Mouse (Mus musculus) telencephalon, adult 2 months (tissue): ENCODE measurements around the gene Ptges2.
A peak's percentile ranks its signal among the peaks of the same experiment; 100 is the strongest.

ENCODE experiments used
- DNase-seq: peaks from one replicate; pipeline ENCODE4 v3.0.0-alpha.2; 2011; ENCODE audit warnings: low read depth, low spot score

Gene Ptges2

DNA sequence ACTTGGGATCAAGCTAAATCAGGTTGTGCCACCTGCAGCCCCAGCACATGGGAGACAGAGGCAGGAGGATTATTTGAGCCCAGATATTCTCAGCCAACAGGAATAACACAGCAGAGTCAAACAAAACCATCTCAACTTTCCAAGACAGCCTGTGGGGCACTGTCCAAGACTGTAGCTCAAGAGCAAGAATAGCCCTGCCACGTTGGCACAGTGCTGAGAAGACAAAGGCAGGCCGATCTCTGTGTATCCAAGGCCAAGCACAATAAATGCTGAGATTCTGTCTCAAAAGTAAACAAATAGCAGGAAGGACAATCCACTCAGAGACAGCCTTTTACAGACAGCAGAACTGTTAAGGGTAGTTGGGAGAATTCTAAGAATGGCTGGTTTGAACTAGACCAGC lies 44.5 kb downstream of the Ptges2 start:
- DNase-seq = no peak

DNA sequence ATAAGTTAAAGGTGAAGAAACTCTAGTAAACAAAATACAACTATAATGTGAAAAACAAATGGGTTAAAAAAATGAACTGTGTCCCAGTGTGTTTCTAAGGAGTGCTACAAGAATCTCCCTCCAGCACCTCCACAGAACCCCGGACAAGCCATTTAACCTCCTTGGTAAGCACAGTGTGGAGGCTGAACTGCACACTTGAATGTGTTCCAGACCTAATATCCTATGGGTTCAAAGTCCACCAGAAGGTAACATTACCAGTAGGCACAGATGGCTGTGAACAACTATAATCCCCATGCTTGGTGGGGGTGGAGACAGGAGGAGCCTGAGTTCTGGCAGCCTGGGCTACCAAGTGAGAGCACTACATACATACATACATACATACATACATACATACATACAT lies 44.9 kb downstream of the Ptges2 start:
- no peak for DNase-seq

DNA sequence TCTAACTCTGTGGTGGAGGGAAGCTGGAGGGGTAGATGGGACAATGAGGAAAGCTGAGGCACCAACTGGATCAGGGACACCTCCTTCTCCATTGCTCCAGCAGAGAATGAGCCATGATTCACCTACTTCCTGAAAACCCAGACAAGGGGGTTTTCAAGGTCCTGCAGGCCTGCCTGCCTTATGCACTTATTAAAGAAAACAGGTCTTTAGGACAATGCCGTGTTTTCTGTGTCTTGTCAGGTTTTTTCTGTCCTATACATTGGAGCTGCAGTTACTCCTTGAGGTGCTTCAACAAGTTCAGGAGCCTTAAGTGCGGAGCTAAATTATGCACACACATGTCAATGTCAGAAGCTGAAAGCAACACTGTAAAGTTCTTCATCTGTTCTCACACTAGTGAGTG lies 45.9 kb downstream of the Ptges2 start:
- DNase-seq = no peak

DNA sequence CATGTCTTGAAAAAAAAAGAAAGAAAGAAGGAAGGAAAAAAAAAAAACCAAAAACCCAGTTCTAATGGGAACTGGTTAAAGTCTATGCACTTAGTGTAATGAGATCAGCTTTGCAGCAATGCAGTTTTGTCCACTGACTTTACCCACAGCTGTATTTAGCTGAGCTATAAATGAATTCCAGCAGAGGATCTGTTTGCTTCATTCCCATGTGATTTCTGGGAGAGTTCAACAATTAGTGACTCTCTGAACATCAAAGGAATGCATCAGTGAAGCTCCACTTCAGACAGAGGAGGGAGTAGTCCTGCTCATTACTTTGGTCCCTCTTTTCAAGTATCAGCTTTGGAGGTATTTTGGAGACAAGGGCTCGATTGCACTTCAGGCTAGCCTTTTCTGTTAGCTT lies 49.8 kb downstream of the Ptges2 start:
- no peak for DNase-seq

DNA sequence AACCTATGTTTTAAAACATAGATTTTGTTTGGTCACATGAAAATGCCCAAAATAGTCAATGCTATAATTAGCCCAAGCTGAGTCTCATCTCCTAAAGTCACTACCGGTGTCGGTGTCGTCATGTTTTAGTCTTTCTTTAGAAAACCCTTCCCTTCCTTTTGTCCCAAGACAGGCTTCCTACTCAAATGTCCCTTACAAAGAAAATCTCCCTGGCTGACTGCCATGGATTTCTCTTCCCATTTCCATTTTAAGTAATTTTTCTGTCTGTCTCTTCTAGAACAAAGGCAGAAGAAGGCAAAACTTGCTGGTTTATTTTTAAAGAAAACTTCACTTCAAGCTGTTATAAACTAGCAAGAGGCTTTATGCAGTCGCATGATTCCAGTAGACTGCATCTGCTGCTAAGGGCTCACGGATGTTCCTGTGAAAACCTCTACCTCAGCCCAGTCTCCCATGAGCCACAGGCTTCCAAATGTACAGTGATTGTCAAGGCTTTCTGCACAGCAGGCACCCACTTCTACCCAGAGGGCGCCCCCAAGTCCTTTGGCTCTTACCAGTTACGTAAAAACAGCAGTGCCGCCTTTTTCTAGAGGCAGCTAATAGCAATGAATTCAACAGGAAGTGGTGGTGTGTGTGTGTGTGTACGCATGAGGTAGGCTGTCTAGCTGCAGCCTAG lies 51.7 kb downstream of the Ptges2 start:
- DNase-seq = peak; percentile 88

DNA sequence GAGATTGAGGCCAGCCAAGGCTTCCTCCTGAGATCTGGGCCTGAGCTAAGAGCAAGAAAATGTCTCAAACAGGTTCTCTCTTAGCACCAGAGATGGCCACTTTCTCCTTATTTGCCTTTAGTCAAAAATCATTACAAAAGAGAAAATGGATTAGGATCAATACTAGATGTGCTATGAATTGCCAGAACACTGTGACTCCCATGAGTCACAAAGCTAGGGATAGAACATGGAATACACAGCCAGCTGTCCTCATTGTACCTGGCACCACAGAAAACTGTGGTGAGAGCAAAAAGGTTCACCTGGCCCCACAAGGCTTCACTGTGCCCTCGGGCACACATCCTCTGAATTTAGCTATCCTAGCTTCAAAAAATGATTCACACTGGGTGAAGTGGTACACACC lies 52.8 kb downstream of the Ptges2 start:
- DNase-seq = no peak

DNA sequence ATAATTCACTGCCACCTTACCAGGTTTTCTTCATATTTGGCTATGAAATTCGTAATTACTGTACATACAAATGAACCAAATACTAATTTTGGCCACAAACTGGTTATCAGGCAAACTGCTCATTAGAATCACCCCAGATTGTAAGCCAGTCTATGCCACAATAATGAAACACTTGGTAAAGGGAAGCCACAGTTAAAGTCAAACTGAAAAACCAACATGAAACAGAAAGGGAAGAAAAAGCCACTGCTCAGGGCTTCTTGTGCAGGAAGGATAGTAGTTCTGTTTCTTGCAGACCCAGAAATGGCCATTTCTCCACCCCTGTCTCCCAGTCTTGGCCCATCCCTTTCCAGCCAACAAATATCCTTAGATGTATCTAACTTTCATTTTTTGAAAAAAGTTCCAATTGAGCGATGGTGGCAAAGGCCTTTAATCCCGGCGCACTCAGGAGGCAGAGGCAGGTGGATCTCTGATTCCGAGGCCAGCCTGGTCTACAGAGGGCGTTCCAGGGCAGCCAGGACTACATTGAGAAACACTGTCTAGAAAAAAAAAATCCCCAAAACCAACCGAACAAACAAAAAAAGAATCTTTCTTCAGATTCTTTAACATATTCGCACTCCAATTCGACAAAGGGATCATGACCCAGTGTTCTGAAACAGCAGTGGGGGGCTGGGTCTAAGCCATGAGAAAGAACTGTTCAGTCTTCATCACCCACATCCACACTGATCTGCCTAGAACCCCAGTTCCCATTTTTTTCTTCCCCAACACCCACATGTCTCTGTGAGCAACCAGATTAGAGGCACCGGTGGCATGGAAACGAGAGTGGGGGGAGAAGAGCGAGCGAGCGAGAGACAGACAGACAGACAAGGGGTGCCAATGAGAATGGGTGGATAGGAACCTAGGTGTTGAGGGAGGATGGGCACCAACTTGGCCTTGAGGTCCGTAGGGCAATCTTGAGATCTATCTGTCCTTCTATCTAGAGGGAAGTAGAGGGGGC lies 54.4 kb downstream of the Ptges2 start, which contains the start of gene Naif1:
TSS of gene Naif1 (plus strand) at position 697 of the 994 bp plus-strand sequence.
- peak; percentile 61 for DNase-seq

DNA sequence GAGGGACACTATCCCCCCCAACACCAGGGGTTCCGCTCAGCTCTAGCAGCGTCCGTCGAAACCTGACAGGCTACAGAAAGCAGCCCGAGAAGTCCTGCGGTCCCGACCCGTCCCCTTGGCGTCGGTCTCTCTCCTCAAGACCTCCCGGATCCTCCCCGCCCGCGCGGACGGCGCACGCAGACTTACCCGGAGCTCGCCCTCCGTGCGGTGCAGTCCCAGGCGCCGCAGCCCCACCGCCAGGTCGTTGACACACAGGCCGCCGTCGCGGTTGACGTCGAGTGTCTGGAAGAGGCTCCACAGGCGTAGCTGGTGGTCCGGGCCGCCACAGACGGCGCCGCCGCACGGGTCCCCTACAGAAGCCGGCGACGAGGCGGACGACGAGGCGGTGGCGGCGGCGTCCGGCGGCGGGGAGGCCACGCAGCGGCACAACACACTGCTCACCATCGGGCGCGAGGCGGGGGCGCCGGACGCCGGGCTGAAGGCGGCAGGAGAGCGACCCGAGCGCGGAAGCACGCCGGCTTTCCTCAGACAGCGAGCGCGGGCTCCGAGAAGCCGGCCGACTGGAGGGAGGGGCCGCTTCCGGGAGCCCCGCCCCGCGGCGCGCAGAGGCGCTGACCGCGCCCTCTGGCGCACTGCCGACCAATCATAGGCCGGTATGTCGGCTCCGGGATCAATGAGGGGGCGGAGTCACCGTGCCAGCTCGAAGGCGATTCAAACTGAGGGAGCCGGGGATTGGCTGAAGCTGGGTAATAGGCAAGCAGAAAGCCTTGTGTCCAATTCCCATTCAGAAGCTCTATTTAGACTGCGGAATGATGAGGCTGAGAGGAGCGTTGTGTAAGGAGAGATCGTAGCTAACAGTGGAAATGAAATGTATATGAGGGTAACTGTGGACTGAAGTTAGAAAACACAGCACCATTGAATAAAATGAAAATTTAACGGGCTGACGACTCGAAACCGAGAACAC lies 55.5 kb downstream of the Ptges2 start, which contains the start of gene Slc25a25:
TSS of gene Slc25a25 (minus strand) at position 565 of the 964 bp plus-strand sequence.
- DNase-seq = peak; percentile 97

DNA sequence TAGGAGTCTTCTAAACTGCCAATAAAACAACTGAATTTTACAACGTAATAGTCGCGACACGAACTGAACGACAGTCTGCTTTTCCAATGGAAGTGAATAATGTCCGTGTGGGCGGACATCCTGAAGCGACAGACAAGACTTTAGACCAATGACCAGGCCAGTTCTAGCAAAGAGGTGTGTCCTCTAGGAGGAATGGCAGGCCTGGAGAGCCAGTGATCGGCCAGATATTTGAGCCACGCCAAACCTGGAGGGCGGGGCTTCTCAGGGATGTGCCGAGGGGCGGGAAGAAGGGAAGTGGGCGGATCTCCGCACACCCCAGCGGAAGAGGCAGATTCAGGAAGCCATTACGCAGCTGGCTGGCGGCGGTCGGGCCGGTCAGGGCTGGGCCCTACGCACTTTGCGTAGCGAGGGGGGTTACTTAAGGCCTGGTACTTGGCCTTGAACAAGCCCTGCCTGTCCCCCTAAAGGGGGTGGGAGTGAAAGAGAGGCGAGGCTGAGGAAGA lies 56.2 kb downstream of the Ptges2 start:
- DNase-seq = peak; percentile 100

DNA sequence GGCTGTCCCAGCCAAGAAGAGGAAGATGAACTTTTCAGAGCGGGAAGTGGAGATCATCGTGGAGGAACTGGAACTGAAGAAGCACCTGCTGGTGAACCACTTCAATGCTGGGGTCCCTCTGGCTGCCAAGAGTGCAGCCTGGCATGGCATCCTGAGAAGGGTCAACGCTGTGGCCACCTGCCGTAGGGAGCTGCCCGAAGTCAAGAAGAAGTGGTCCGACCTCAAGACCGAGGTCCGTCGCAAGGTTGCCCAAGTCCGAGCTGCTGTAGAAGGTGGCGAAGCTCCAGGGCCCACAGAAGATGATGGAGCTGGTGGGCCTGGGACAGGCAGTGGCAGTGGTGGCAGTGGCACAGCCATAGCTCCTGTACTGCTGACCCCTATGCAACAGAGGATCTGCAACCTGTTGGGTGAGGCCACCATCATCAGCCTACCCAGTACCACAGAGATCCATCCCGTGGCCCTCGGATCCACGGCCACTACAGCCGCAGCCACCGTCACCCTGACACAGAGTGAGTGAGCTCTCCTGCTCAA lies 56.8 kb downstream of the Ptges2 start:
- DNase-seq = no peak

DNA sequence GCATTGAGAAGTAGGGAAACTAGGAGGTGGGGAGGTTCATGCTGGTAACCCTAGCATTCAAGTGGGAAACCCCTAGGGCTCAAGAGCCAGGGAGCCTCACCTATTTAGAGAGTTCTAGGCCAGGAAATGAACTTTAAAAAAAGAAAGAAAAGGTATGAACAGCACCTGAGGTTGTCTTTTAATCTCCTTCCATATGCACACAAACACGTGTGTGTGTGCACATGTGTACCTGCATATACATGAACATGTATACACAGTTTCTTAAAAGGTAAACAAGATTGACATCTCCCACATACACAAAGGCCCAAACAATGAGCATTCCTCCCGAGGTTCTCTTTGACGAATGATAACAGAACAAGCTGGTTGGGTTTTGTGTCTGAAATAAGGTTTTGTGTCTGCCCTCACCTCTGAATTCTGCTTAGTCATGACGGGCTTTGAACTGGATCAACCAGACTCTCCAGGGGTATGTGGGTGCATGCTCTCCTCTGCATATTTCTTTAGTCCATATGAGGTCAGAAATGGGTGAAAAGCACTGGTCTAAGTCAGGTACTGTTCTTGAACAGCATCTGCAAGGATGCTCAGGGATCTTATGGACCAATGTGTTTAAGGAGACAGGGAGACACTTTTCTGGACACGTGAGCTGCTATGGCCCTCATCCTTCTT lies 58.1 kb downstream of the Ptges2 start:
- DNase-seq = no peak

DNA sequence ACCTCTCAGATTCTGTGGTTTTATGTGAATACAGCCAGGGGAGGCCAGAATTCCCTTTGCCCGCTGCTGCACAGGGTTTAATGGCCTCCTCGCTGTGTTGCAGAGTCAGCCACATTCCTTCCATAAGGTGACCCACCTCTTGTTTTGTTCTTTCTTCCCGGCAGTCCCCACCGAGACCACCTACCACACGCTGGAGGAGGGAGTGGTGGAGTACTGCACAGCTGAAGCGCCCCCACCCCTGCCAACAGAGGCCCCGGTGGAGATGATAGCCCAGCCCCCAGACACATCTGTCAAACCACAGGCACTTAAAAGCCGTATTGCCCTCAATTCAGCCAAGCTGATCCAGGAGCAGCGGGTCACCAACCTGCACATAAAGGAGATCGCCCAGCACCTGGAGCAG lies 58.9 kb downstream of the Ptges2 start:
- DNase-seq = no peak

DNA sequence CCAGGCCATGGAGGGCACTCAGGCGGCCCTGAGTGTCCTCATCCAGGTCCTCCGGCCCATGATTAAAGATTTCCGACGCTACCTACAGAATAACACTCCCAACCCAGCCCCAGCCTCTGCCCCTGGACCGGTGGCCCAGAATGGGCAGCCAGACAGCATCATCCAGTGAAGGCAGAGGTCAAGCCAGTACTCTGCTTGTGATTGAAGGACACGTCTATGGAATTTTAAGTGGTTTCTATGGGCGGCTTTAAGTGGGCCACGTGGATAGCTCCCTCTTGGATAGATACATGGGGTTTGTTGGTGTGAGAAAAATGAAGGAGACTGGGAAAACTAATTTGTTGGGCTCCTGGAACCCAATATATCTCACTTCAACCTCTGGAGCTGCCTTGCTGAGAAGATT lies 59.4 kb downstream of the Ptges2 start:
- DNase-seq = no peak
